Mouse (Mus musculus) neural tube, embryonic 12.5 days (tissue): ENCODE measurements around the gene Acsl4. TPM values are rescaled to one million over a fixed set of nuclear protein-coding genes. Genes with fewer than 3 reads are reported as not detected.

Experiments
- ATAC-seq: fragments of 200-750 bp; cut with Nextera tagmentation; 2 replicates; pipeline ENCODE4 v1.8.0; 2017; ENCODE audit warnings: low read depth, mild to moderate bottlenecking, moderate TSS enrichment, moderate library complexity; ENCODE audit not compliant: low FRiP score
- H3K27ac ChIP-seq: fragments of 300-500 bp; sonication (generic); 2 replicates; pipeline ENCODE4 v1.5.1; 2016
- H3K27me3 ChIP-seq: fragments of 300-500 bp; sonication (generic); replicated peaks from 2 replicates; pipeline ENCODE4 v1.6.1; 2016; ENCODE audit warnings: mild to moderate bottlenecking
- H3K36me3 ChIP-seq: fragments of 300-500 bp; sonication (generic); 2 replicates; pipeline ENCODE4 v1.6.1; 2016; ENCODE audit warnings: mild to moderate bottlenecking
- H3K4me1 ChIP-seq: fragments of 300-500 bp; sonication (generic); 2 replicates; pipeline ENCODE4 v1.6.1; 2016
- H3K4me2 ChIP-seq: fragments of 300-500 bp; sonication (generic); replicated peaks from 2 replicates; pipeline ENCODE4 v1.6.1; 2016; ENCODE audit warnings: mild to moderate bottlenecking
- H3K4me3 ChIP-seq: fragments of 300-500 bp; sonication (generic); 2 replicates; pipeline ENCODE4 v1.5.1; 2016
- H3K9ac ChIP-seq: fragments of 300-500 bp; sonication (generic); 2 replicates; pipeline ENCODE4 v1.6.1; 2016; ENCODE audit warnings: mild to moderate bottlenecking
- H3K9me3 ChIP-seq: fragments of 300-500 bp; sonication (generic); 2 replicates; pipeline ENCODE4 v1.6.1; 2016; ENCODE audit warnings: mild to moderate bottlenecking
- WGBS: fragments of 180-500 bp; shearing (Covaris S2); methylation state at CpG from one replicate; pipeline ENCODE4 v1.1.7; 2016; 5-methylcytosine and 5-hydroxymethylcytosine counted together
- polyA plus RNA-seq: library from polyadenylated mRNA; unstranded; fragments of >200 nt; fragmentation: Nextera tagmentation; extraction: Ambion mirVana; gene quantifications from 2 replicates; pipeline ENCODE4 v1.2.1, GENCODE M21; 2016

Acsl4 gene
- polyA plus RNA-seq, 1 experiment from 2014 or later, result 23.9 TPM

DNA sequence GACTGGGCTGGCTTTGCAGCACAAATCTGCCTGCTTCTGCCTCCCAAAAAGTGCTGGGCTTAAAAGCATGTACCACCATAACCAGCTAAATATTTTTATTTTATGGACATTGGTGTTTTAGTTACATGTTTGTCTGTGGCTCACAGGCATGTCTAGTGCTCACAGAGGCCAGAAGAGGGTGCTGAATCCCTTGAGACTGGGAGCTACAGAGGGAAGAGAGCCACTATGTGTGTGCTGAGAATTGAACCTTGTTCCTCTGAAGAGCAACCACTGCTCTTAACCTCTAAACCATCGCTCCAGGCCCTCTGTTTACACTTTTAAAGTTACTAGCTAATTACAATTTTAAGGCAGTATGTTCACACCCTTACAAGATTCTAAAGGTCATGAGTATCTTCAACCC is 2.7 kb downstream of the Acsl4 start:
- no peak overlapping the region for H3K4me2 ChIP-seq
- ATAC-seq, result no peak
- H3K27ac ChIP-seq, result no peak overlapping the region
- no peaks in the 10 kb centered on the region for H3K4me1 ChIP-seq
- no peak overlapping the region for H3K4me3 ChIP-seq
- peaks cover 11% of the 10 kb centered on the region for H3K27me3 ChIP-seq
- no peak overlapping the region for H3K9ac ChIP-seq
- 86% methylated on average over 1 of the region's 1 CpGs for WGBS
- no peaks in the 10 kb centered on the region for H3K36me3 ChIP-seq
- H3K9me3 ChIP-seq, result no peaks in the 10 kb centered on the region

DNA sequence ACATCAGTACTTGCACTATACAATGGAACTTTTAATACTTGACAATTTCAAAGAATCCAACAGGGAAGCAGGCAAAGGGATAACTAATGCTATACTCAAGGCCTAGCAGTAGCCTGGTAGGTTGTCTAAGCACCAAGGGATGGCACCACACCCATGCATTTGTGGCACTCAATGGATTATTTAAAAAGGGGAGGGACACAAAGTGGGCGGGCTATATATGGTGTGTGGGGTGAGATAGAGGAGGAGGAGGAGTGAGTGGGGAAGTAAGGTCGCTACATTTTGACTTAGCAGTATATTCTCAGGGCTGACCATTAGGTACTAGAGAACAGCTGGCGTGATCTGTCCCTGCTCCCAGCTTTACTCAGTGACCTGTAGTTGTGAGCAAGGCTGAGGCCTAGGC is 5.4 kb downstream of the Acsl4 start:
- H3K36me3 ChIP-seq, result no peaks in the 10 kb centered on the region
- no peaks in the 10 kb centered on the region for H3K9me3 ChIP-seq
- no peaks in the 10 kb centered on the region for H3K4me1 ChIP-seq
- ATAC-seq, result no peak
- no peak overlapping the region for H3K27ac ChIP-seq
- 0 out of 2 replicates have a peak, but pooled peaks cover 2% of the 10 kb centered on the region for H3K27me3 ChIP-seq
- no peak overlapping the region for H3K4me2 ChIP-seq
- WGBS, result 81% methylated on average over 3 of the region's 3 CpGs
- H3K4me3 ChIP-seq, result no peak overlapping the region
- H3K9ac ChIP-seq, result no peak overlapping the region

DNA sequence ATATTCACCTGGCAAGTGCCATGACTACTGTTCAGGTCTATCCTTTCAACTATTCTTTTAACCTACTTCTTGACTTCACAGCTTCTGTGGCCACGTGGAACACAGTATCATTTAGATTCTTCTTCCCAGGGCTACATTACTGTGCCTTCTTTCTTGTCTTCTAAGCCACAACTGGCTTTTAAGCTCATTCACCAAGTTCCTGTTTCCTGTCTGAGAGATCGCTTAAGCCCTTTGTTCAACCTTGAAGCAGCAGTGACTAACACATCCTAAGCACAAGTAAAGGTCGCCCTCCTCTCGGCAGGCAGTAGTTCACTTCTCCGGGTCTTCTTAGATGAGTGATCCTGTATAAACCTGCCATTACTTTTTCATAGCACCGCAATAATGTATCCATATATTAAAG is 10.4 kb downstream of the Acsl4 start:
- no peaks in the 10 kb centered on the region for H3K27me3 ChIP-seq
- H3K4me1 ChIP-seq, result no peaks in the 10 kb centered on the region
- WGBS, result 84% methylated on average over 6 of the region's 6 CpGs
- no peaks in the 10 kb centered on the region for H3K36me3 ChIP-seq
- no peak overlapping the region for H3K27ac ChIP-seq
- H3K9me3 ChIP-seq, result no peaks in the 10 kb centered on the region
- H3K4me3 ChIP-seq, result no peak overlapping the region
- no peak for ATAC-seq
- no peak overlapping the region for H3K4me2 ChIP-seq
- no peak overlapping the region for H3K9ac ChIP-seq

DNA sequence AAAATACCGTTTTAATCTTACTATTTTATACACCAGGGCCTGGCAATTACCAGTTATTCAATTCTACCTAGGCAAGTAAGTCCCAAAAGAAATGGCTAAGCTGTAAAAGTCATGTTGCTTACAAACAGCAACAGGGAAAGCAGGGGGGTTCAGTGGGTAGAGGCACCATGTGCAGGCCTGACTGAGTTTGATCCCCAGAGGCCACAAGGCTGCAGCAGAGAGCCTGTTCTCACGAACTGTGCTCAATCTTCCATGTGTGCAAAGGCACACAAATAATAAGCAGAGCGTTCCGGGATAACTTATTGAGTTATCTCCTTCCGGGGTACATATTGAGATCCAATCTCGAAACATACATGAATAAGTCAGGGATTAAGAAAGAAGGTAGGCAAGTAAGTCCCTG is 12.3 kb downstream of the Acsl4 start:
- Histone ChIP-seq H3K9me3 (no peaks in the 10 kb centered on the region), H3K4me1 (no peaks in the 10 kb centered on the region), H3K36me3 (no peaks in the 10 kb centered on the region), H3K27me3 (no peaks in the 10 kb centered on the region), H3K4me2 (no peak overlapping the region), H3K4me3 (no peak overlapping the region), H3K27ac (no peak overlapping the region), H3K9ac (no peak overlapping the region)
- WGBS, result 78% methylated on average over 6 of the region's 6 CpGs
- ATAC-seq, result no peak

DNA sequence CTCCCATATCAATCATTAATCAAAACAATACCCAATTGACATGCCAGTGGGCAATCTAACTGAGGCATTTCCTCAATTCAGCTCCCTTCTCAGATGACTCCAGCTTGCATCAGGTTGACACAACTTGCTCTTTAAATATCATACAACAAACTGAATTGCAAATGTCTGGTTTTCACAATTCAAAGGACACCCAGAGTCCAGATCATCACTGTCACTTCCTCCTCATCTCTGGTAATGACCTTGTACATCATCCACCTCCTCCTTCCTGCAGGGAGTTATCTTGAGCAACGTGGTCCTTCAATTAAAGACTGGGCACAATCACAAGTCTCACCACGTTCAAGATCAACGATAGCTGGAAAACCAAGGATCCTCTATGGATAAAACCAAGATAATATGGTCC is 13.0 kb downstream of the Acsl4 start:
- Histone ChIP-seq H3K4me3 (no peak overlapping the region), H3K4me1 (no peaks in the 10 kb centered on the region), H3K4me2 (no peak overlapping the region), H3K36me3 (no peaks in the 10 kb centered on the region), H3K27me3 (no peaks in the 10 kb centered on the region), H3K9me3 (no peaks in the 10 kb centered on the region), H3K27ac (no peak overlapping the region), H3K9ac (no peak overlapping the region)
- ATAC-seq, result no peak
- 81% methylated on average over 3 of the region's 3 CpGs for WGBS

DNA sequence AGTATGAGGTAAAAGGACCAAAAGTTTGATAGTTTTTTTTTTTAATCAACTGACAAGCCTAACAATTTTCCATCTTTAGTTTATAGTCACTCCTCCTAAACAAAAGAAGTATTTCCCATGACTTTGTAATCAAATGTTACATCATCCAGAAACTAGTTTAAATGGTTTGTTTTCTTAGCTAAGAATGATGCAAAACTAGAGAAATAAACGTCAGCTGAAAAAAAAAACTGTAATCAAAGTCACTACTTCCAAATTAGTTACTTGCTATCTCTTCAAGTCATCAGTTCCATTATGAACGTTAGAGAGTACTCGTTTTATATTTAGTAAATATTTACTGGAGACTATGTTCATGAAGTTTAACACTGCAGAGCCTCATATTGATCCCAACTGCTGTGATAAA is 13.6 kb downstream of the Acsl4 start:
- 81% methylated on average over 3 of the region's 3 CpGs for WGBS
- no peak overlapping the region for H3K4me3 ChIP-seq
- H3K9me3 ChIP-seq, result no peaks in the 10 kb centered on the region
- no peak for ATAC-seq
- no peak overlapping the region for H3K9ac ChIP-seq
- H3K4me2 ChIP-seq, result no peak overlapping the region
- no peaks in the 10 kb centered on the region for H3K27me3 ChIP-seq
- H3K36me3 ChIP-seq, result no peaks in the 10 kb centered on the region
- no peaks in the 10 kb centered on the region for H3K4me1 ChIP-seq
- H3K27ac ChIP-seq, result no peak overlapping the region

DNA sequence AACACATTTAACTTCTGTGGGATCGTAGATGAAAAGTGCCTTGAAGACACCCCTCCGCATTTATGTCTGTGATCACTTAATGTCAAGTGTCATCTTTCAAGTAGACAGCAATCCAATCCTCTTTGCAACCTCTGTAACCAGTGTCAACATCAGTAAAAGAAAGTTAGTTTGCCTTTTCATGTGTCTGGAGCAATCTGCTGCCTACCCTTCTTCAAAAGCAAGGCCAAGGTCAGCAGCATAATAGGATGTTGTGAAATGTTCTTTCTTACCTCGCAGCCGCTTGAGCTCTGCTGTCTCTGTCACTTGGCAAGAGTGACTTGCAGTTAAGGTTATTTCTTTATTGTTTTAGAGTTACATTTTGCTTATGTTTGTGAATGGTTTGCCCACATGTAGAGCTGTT is 14.8 kb downstream of the Acsl4 start:
- Histone ChIP-seq H3K4me3 (no peak overlapping the region), H3K4me2 (no peak overlapping the region), H3K9me3 (no peaks in the 10 kb centered on the region), H3K27me3 (no peaks in the 10 kb centered on the region), H3K36me3 (no peaks in the 10 kb centered on the region), H3K4me1 (no peaks in the 10 kb centered on the region), H3K27ac (no peak overlapping the region), H3K9ac (no peak overlapping the region)
- ATAC-seq, result no peak
- 89% methylated on average over 4 of the region's 4 CpGs for WGBS

DNA sequence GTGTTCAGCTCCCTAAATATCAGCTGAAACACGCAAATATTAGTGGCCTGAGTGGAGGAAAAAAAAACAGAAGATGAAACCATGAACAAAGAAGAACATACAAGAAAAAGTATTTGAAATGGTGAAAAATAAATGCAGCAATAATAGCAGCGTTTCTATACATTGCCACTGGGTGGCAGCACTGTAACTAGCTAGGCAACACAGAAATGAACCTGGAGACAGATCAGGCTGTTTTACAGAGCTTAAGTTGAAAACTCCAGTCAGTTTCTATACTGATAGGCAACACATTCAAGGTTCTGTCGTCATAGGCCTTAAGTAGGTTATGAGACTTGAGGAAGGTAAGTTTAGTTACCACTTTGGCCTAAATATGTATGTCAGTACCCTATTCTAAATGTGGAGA is 17.9 kb downstream of the Acsl4 start:
- Histone ChIP-seq H3K27ac (no peak overlapping the region), H3K4me1 (no peaks in the 10 kb centered on the region), H3K4me2 (no peak overlapping the region), H3K4me3 (no peak overlapping the region), H3K27me3 (no peaks in the 10 kb centered on the region), H3K9me3 (no peaks in the 10 kb centered on the region), H3K9ac (no peak overlapping the region), H3K36me3 (no peaks in the 10 kb centered on the region)
- 26% methylated on average over 3 of the region's 3 CpGs for WGBS
- no peak for ATAC-seq

DNA sequence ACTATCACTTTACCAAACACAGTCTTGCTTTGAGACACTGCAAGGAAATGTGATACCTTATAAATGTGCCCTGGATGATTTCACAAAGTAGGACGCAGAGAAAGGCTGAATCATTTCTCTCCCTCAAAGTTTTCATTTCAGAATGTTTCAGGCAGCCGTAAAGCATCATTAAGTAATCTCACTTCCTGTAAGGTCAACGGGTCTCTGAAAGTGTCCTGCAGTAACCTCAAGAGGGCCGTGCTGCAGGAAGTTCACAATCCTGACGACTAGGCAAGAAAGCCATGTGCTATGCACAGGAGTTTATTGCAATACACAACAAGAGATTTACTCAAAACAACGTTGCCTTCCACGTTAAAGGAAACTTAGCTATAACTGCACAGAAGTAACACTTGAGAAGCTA is 20.4 kb downstream of the Acsl4 start:
- H3K36me3 ChIP-seq, result no peaks in the 10 kb centered on the region
- 58% methylated on average over 7 of the region's 7 CpGs for WGBS

DNA sequence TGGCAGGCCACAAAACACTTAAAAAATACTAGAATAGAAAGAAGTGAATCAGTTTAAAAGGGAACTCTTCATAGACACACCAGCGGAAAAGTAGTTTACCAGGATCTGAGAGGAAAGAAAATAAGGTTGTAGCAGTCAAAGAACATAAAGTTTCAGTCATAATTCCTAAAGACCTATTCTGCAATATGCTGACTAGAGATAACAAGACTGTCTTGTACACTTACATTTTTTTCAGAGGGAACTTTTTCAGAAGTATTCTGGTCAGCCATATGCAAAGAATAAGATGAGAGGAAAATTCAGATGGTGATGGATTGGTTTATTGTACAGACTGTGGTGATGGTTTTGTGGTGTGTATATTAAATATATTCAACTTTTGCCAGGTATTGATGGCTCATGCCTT is 26.5 kb downstream of the Acsl4 start:
- no peak for ATAC-seq
- no peak overlapping the region for H3K27ac ChIP-seq
- H3K36me3 ChIP-seq, result no peaks in the 10 kb centered on the region
- no peaks in the 10 kb centered on the region for H3K27me3 ChIP-seq
- H3K4me2 ChIP-seq, result no peak overlapping the region
- H3K9me3 ChIP-seq, result no peaks in the 10 kb centered on the region
- no peaks in the 10 kb centered on the region for H3K4me1 ChIP-seq
- WGBS, result 87% methylated on average over 1 of the region's 1 CpGs
- H3K9ac ChIP-seq, result no peak overlapping the region
- H3K4me3 ChIP-seq, result no peak overlapping the region

More for the DNA sequence above, 20.4 kb downstream of the Acsl4 start:
- Histone ChIP-seq H3K4me3 (no peak overlapping the region), H3K4me1 (no peaks in the 10 kb centered on the region), H3K27me3 (no peaks in the 10 kb centered on the region), H3K9me3 (no peaks in the 10 kb centered on the region), H3K9ac (no peak overlapping the region), H3K4me2 (no peak overlapping the region), H3K27ac (no peak overlapping the region)
- no peak for ATAC-seq

DNA sequence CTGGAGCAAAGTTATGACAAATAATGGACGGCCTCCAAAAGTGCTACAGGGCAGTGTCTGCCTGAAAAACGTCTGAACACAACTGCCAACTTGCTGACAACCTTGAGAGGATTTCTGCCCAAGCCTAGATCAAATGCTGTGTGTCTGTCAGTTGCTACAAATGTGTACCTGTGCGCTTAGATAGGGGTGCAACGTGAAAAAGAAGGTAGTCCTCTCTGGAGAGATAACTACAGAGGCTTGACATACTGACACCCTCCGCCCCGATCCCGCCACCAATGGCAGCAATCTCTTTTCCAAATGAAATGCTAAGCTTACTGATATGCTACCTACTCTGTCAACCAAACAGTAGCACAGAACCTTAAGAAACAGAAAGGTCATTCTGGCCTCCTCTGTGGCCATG is 31.3 kb downstream of the Acsl4 start:
- no peak overlapping the region for H3K4me3 ChIP-seq
- no peaks in the 10 kb centered on the region for H3K9me3 ChIP-seq
- no peak overlapping the region for H3K9ac ChIP-seq
- no peak overlapping the region for H3K4me2 ChIP-seq
- no peaks in the 10 kb centered on the region for H3K27me3 ChIP-seq
- H3K27ac ChIP-seq, result no peak overlapping the region
- no peaks in the 10 kb centered on the region for H3K36me3 ChIP-seq
- 89% methylated on average over 7 of the region's 7 CpGs for WGBS
- no peak for ATAC-seq
- H3K4me1 ChIP-seq, result no peaks in the 10 kb centered on the region

DNA sequence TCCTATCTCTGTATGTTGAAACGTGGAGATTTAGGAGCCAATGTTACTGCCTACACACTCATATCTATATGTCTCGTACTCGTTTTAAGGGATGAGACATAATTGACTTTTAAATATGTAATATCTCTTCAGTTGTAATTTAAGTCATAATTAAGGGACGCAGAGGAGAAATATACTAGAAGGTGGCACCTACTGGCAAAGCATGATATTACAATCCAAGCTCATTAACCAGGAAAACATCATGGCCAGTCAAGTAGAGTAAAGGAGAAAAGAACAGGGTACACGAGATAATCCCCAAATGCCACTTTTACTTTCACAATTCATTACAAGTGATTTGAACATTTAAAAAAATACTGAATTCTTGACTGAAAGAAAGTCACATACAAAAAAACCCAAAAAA is 31.9 kb downstream of the Acsl4 start:
- 87% methylated on average over 5 of the region's 5 CpGs for WGBS
- H3K9ac ChIP-seq, result no peak overlapping the region
- no peak overlapping the region for H3K4me3 ChIP-seq

DNA sequence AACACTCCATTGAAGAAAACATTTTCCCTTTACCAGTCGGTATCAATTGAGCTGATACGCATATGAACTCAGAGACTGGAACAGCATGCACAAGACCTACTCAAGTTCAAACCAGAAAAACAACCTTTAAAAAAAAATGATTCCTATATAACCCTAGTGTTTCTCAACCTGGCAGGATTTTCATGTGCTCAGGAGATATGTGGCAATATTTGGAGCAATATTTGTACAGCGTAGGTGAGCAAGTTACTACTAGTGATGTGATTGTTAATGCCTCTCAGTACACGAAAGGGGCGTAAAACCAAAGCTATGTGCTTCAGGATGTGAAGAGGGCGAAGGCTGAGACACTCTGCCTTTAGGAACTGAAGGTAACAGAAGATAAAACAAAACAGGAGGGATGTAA is 54.1 kb downstream of the Acsl4 start:
- no peak for ATAC-seq
- Histone ChIP-seq H3K4me1 (no peaks in the 10 kb centered on the region), H3K9me3 (no peaks in the 10 kb centered on the region), H3K4me2 (no peak overlapping the region), H3K4me3 (no peak overlapping the region), H3K36me3 (no peaks in the 10 kb centered on the region), H3K27ac (no peak overlapping the region), H3K9ac (no peak overlapping the region), H3K27me3 (no peaks in the 10 kb centered on the region)
- 92% methylated on average over 6 of the region's 6 CpGs for WGBS

More for the DNA sequence above, 31.9 kb downstream of the Acsl4 start:
- Histone ChIP-seq H3K9me3 (no peaks in the 10 kb centered on the region), H3K27me3 (no peaks in the 10 kb centered on the region), H3K4me1 (no peaks in the 10 kb centered on the region), H3K4me2 (no peak overlapping the region), H3K27ac (no peak overlapping the region), H3K36me3 (no peaks in the 10 kb centered on the region)
- ATAC-seq, result no peak

DNA sequence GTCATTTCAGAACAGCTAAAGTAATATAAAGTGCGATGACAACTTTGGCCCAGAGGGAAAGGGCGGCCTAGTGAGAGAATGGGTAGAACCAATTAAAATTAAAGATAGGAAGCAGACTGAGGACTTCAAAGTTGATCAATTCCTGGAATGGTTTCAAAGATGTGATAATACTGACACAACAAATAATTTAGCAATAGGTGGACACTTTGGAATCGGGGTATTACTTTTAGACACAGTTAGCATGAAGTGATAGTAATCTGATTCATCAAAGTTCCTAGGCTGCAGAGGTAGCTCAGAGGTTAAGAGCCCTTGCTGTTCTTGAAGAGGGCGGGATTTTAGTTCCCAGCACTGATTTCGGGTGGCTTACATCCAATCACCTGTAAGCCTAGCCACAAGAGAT is 54.8 kb downstream of the Acsl4 start:
- H3K9me3 ChIP-seq, result no peaks in the 10 kb centered on the region
- H3K27ac ChIP-seq, result no peak overlapping the region
- no peak for ATAC-seq
- no peaks in the 10 kb centered on the region for H3K27me3 ChIP-seq
- H3K4me2 ChIP-seq, result no peak overlapping the region
- 91% methylated on average over 5 of the region's 5 CpGs for WGBS
- H3K36me3 ChIP-seq, result no peaks in the 10 kb centered on the region
- H3K4me3 ChIP-seq, result no peak overlapping the region
- H3K4me1 ChIP-seq, result no peaks in the 10 kb centered on the region
- no peak overlapping the region for H3K9ac ChIP-seq
